Comparison of ENCODE assay signal across 9 mouse cellular contexts in genomic region chr17:46890843-46891594, GRCm38 (mm10). TPM values are rescaled to one million over a fixed set of nuclear protein-coding genes. Genes with fewer than 3 reads are reported as not detected.
DNase-seq lines count a peak whose midpoint lies in the region; ATAC-seq lines count a peak whose summit lies in the region.
"Had no signal": no experiment of that assay in that cellular context is flagged by ENCODE, and none has a peak within 500 bp of the region (broad histone marks: within the 10 kb centered on the region; RNA-seq: fewer than 3 reads in every experiment).

No protein-coding gene starts in this region.

- intact Hi-C loops in left cerebral cortex, postnatal 14 days (cut with DNase I), result loop anchor here (1.0 kb wide), 1 partner anchor 33 kb away; the partner anchor contains the start of gene Bicral

- DNase-seq in embryo, embryonic 10 days (ENCODE audit: low spot score), result peak; percentile 42
- DNase-seq in embryo, embryonic 9.5 days (ENCODE audit: extremely low spot score), result no peak
- DNase-seq in brain, adult 2 months (ENCODE audit: low read depth, low spot score), result peak; percentile 71
- peak; percentile 73 for DNase-seq in forebrain, embryonic 11.5 days (ENCODE audit: low spot score)
- peak; percentile 52 for DNase-seq in heart, postnatal 4 days
- peak; percentile 41 to 53 for DNase-seq in left cerebral cortex, postnatal 14 days (ENCODE audit: low spot score in 2 of 2)
- DNase-seq in spleen, postnatal 4 days (ENCODE audit: low spot score in 2 of 2), result peak; percentile 51 to 82

- H3K9ac ChIP-seq in forebrain, embryonic 11.5 days (ENCODE audit: low read length), result peak overlapping the region; percentile 90

- peaks cover 16% of the 10 kb centered on the region for H3K4me1 ChIP-seq in forebrain, embryonic 11.5 days (replicated peaks; ENCODE audit: control insufficient read depth, insufficient read depth, low read length)
- peaks cover 53% of the 10 kb centered on the region for H3K4me1 ChIP-seq in megakaryocyte, embryonic 14.5 days

- H3K36me3 ChIP-seq in forebrain, embryonic 11.5 days (ENCODE audit: control insufficient read depth, insufficient read depth, low read length), result no peaks in the 10 kb centered on the region
- H3K36me3 ChIP-seq in megakaryocyte, embryonic 14.5 days (replicated peaks; ENCODE audit: low read length), result peaks cover 18% of the 10 kb centered on the region

- no peaks in the 10 kb centered on the region for H3K9me3 ChIP-seq in forebrain, embryonic 11.5 days (ENCODE audit: control insufficient read depth, low read length)
- H3K9me3 ChIP-seq in megakaryocyte, embryonic 14.5 days, result peaks cover under 1% of the 10 kb centered on the region; the same call in 1 of the 2 replicates

- 2% methylated on average over 64 of the region's 64 CpGs for WGBS in forebrain, embryonic 11.5 days

- H3K27ac ChIP-seq in forebrain, embryonic 11.5 days (ENCODE audit: low read depth, low read length), result peak overlapping the region; percentile 48

- peak; percentile 11 for ATAC-seq in forebrain, embryonic 11.5 days (replicated peaks; ENCODE audit: low FRiP score)

- peak overlapping the region; percentile 91 for H3K4me3 ChIP-seq in forebrain, embryonic 11.5 days (ENCODE audit: low read depth, low read length)
- peak overlapping the region; percentile 98 for H3K4me3 ChIP-seq in megakaryocyte, embryonic 14.5 days (replicated peaks)

- H3K27me3 ChIP-seq in forebrain, embryonic 11.5 days (ENCODE audit: control insufficient read depth, insufficient read depth, low read length), result no peaks in the 10 kb centered on the region
- no peaks in the 10 kb centered on the region for H3K27me3 ChIP-seq in megakaryocyte, embryonic 14.5 days (replicated peaks)

- H3K4me2 ChIP-seq in forebrain, embryonic 11.5 days (ENCODE audit: low read depth, low read length, severe bottlenecking), result peak overlapping the region; percentile 98

RNA-seq across cellular contexts. Expression of gene Tbcc, which starts 0.5 kb away (rescaled TPM):
- polyA plus RNA-seq in forebrain, embryonic 11.5 days (2014; fragmentation: Nextera tagmentation; extraction: Ambion mirVana), result 62.3 and 65.3 TPM in 2 replicates
- total RNA-seq in heart, postnatal 4 days (2021), result 10 to 100 TPM; 23.5 to 26.2 TPM
- total RNA-seq in left cerebral cortex, postnatal 14 days (2021), result 10 to 100 TPM; 33.1 to 39.8 TPM
- 23.7 and 40.2 TPM in 2 replicates for polyA plus RNA-seq in megakaryocyte, embryonic 14.5 days (2012; ENCODE audit: insufficient read depth, low replicate concordance)

RNA-seq across cellular contexts. Expression of gene Prph2, which starts 19.2 kb away (rescaled TPM):
- not detected in 2 replicates for polyA plus RNA-seq in forebrain, embryonic 11.5 days (2014; fragmentation: Nextera tagmentation; extraction: Ambion mirVana)
- not detected for total RNA-seq in heart, postnatal 4 days (2021)
- not detected for total RNA-seq in left cerebral cortex, postnatal 14 days (2021)
- polyA plus RNA-seq in megakaryocyte, embryonic 14.5 days (2012; ENCODE audit: insufficient read depth, low replicate concordance), result 0.13 TPM in 1 of 2 replicates, not detected in the other
- polyA plus RNA-seq: frontal cortex, adult 2 months had no signal

RNA-seq across cellular contexts. Expression of gene Bicral, which starts 32.7 kb away (rescaled TPM):
- polyA plus RNA-seq in forebrain, embryonic 11.5 days (2014; fragmentation: Nextera tagmentation; extraction: Ambion mirVana), result 6.8 and 7.2 TPM in 2 replicates
- total RNA-seq in heart, postnatal 4 days (2021), result 10 to 100 TPM; 11.8 to 14.0 TPM
- total RNA-seq in left cerebral cortex, postnatal 14 days (2021), result 10 to 100 TPM; 39.9 to 42.7 TPM
- polyA plus RNA-seq in megakaryocyte, embryonic 14.5 days (2012; ENCODE audit: insufficient read depth, low replicate concordance), result 0.62 and 1.8 TPM in 2 replicates
